Mouse (Mus musculus): ENCODE results near the gene Krtap12-1.
"Not testable (repeated sequence)": the region's sequence is repeated elsewhere in the genome, so short reads cannot be mapped to it uniquely, and the experiment has no call there.

Krtap12-1 gene

GRCm38 (mm10) chr10:77720299-77720698, at the start of gene Krtap12-1:
TSS of gene Krtap12-1 (plus strand) at chr10:77720599.
- not testable (repeated sequence) for DNase-seq (ENCODE audit: low read depth, low spot score)

GRCm38 (mm10) chr10:77670710-77671109, 49.7 kb upstream of the Krtap12-1 start:
- no peak for DNase-seq (ENCODE audit: low read depth, low spot score)

GRCm38 (mm10) chr10:77671519-77671918, 48.9 kb upstream of the Krtap12-1 start:
- DNase-seq (ENCODE audit: low read depth, low spot score): no peak

GRCm38 (mm10) chr10:77673765-77674164, 46.6 kb upstream of the Krtap12-1 start:
- no peak for DNase-seq (ENCODE audit: low read depth, low spot score)

- peak; percentile 30 for DNase-seq (ENCODE audit: low read depth, low spot score)
These were observed 42.8 kb upstream of the Krtap12-1 start for GRCm38 (mm10) chr10:77677562-77677961.

GRCm38 (mm10) chr10:77682994-77683393, 37.4 kb upstream of the Krtap12-1 start:
- no peak for DNase-seq (ENCODE audit: low read depth, low spot score)

- no peak for DNase-seq (ENCODE audit: low read depth, low spot score)
These were observed 36.2 kb upstream of the Krtap12-1 start for GRCm38 (mm10) chr10:77684181-77684580.

GRCm38 (mm10) chr10:77685895-77686664, 34.3 kb upstream of the Krtap12-1 start, which contains the start of gene Tspear:
TSS of gene Tspear (plus strand) at chr10:77686569.
- DNase-seq (ENCODE audit: low read depth, low spot score): no peak

GRCm38 (mm10) chr10:77687021-77687420, 33.4 kb upstream of the Krtap12-1 start:
- no peak for DNase-seq (ENCODE audit: low read depth, low spot score)

GRCm38 (mm10) chr10:77690356-77690807, 30.0 kb upstream of the Krtap12-1 start, which contains the start of gene Gm19402:
TSS of gene Gm19402 (minus strand) at chr10:77690757.
- DNase-seq (ENCODE audit: low read depth, low spot score): not testable (repeated sequence)

- DNase-seq (ENCODE audit: low read depth, low spot score): peak; percentile 37
These were observed 23.3 kb upstream of the Krtap12-1 start, which contains the start of gene Gm9508 for GRCm38 (mm10) chr10:77697133-77697532. TSS of gene Gm9508 (minus strand) at chr10:77697233.

- no peak for DNase-seq (ENCODE audit: low read depth, low spot score)
These were observed 14.1 kb upstream of the Krtap12-1 start, which contains the start of gene Gm10272 for GRCm38 (mm10) chr10:77706326-77706725. TSS of gene Gm10272 (plus strand) at chr10:77706626.

GRCm38 (mm10) chr10:77709831-77710230, 10.6 kb upstream of the Krtap12-1 start:
- DNase-seq (ENCODE audit: low read depth, low spot score): no peak

GRCm38 (mm10) chr10:77711157-77711556, 9.2 kb upstream of the Krtap12-1 start, which contains the start of gene Gm10024:
TSS of gene Gm10024 (plus strand) at chr10:77711457.
- DNase-seq (ENCODE audit: low read depth, low spot score): not testable (repeated sequence)

- no peak for DNase-seq (ENCODE audit: low read depth, low spot score)
These were observed 6.7 kb upstream of the Krtap12-1 start for GRCm38 (mm10) chr10:77713734-77714133.

GRCm38 (mm10) chr10:77715507-77715906, 4.9 kb upstream of the Krtap12-1 start, which contains the start of gene Gm10142:
TSS of gene Gm10142 (plus strand) at chr10:77715807.
- no peak for DNase-seq (ENCODE audit: low read depth, low spot score)

- peak; percentile 66 for DNase-seq (ENCODE audit: low read depth, low spot score)
These were observed 4.5 kb downstream of the Krtap12-1 start for GRCm38 (mm10) chr10:77724855-77725254.

- no peak for DNase-seq (ENCODE audit: low read depth, low spot score)
These were observed 5.8 kb downstream of the Krtap12-1 start, which contains the start of gene Gm10100 for GRCm38 (mm10) chr10:77726186-77726585. TSS of gene Gm10100 (plus strand) at chr10:77726486.

GRCm38 (mm10) chr10:77728280-77728679, 7.9 kb downstream of the Krtap12-1 start:
- peak; percentile 15 for DNase-seq (ENCODE audit: low read depth, low spot score)

- peak; percentile 69 for DNase-seq (ENCODE audit: low read depth, low spot score)
These were observed 8.8 kb downstream of the Krtap12-1 start for GRCm38 (mm10) chr10:77729241-77729640.

GRCm38 (mm10) chr10:77735928-77736327, 15.5 kb downstream of the Krtap12-1 start:
- peak; percentile 65 for DNase-seq (ENCODE audit: low read depth, low spot score)

GRCm38 (mm10) chr10:77738929-77739328, 18.5 kb downstream of the Krtap12-1 start:
- DNase-seq (ENCODE audit: low read depth, low spot score): no peak

All from ZHBTc4 (cell line).